In genomic region chr14:24544057-24544456, GRCm38 (mm10) we compare ENCODE assay signal across 9 mouse cellular contexts. TPM values are rescaled to one million over a fixed set of nuclear protein-coding genes. Genes with fewer than 3 reads are reported as not detected.
DNase-seq lines count a peak whose midpoint lies in the region; ATAC-seq and TF ChIP-seq lines count a peak whose summit lies in the region.
"Had no signal": no experiment of that assay in that cellular context is flagged by ENCODE, and none has a peak within 500 bp of the region (broad histone marks: within the 10 kb centered on the region; RNA-seq: fewer than 3 reads in every experiment).

No protein-coding gene starts in this region.

- intact Hi-C loops in gastrocnemius, adult 2 months (cut with DNase I): loop anchor here (5.0 kb wide), 1 partner anchor 42 kb away; no protein-coding TSS in a partner anchor
- intact Hi-C loops in gastrocnemius, postnatal 36 days (cut with DNase I): no loop called here

- H3K9me3 ChIP-seq in neural tube, embryonic 11.5 days (ENCODE audit: control insufficient read depth, low read length): no peaks in the 10 kb centered on the region
- no peaks in the 10 kb centered on the region for H3K9me3 ChIP-seq in neural tube, embryonic 15.5 days (replicated peaks)
- H3K9me3 ChIP-seq in midbrain, embryonic 10.5 days (replicated peaks): peaks cover 9% of the 10 kb centered on the region; the same call in 1 of the 2 replicates
- H3K9me3 ChIP-seq: limb, embryonic 15.5 days had no signal

- no peaks in the 10 kb centered on the region for H3K4me1 ChIP-seq in neural tube, embryonic 11.5 days (ENCODE audit: control insufficient read depth, insufficient read depth, low read length)
- H3K4me1 ChIP-seq in neural tube, embryonic 15.5 days: no peaks in the 10 kb centered on the region
- no peaks in the 10 kb centered on the region; the same call in 1 of the 2 replicates for H3K4me1 ChIP-seq in midbrain, embryonic 10.5 days
- H3K4me1 ChIP-seq: limb, embryonic 15.5 days had no signal

- H3K4me2 ChIP-seq in neural tube, embryonic 11.5 days (ENCODE audit: low read depth): no peak overlapping the region
- no peak overlapping the region for H3K4me2 ChIP-seq in neural tube, embryonic 15.5 days
- H3K4me2 ChIP-seq: limb, embryonic 15.5 days had no signal

- H3K9ac ChIP-seq in neural tube, embryonic 11.5 days (ENCODE audit: low read length): no peak overlapping the region
- no peak overlapping the region for H3K9ac ChIP-seq in neural tube, embryonic 15.5 days (replicated peaks)
- H3K9ac ChIP-seq: limb, embryonic 15.5 days had no signal

- no peak for ATAC-seq in neural tube, embryonic 11.5 days (ENCODE audit: insufficient read depth, low FRiP score, low TSS enrichment)
- no peak for ATAC-seq in neural tube, embryonic 15.5 days (ENCODE audit: low FRiP score)

- peak; percentile 58 for TF ChIP-seq CTCF in gastrocnemius, adult 2 months (IDR thresholded peaks at IDR 0.05)

- peak; percentile 27 for DNase-seq in gastrocnemius, adult 2 months
- DNase-seq in gastrocnemius, postnatal 36 days: no peak
- DNase-seq in neural tube, embryonic 11.5 days (ENCODE audit: low spot score): peak; percentile 40
- DNase-seq in ZHBTc4 (ENCODE audit: low read depth, low spot score): peak; percentile 43
- DNase-seq in induced T-regulatory cell, adult 2 months (ENCODE audit: low read depth): peak; percentile 6
- no peak for DNase-seq in spleen, postnatal 14 days (ENCODE audit: low spot score in 2 of 2)
- DNase-seq in midbrain, embryonic 10.5 days (ENCODE audit: low spot score): no peak

- H3K27me3 ChIP-seq in neural tube, embryonic 11.5 days (ENCODE audit: control insufficient read depth, insufficient read depth, low read length): no peaks in the 10 kb centered on the region
- no peaks in the 10 kb centered on the region for H3K27me3 ChIP-seq in neural tube, embryonic 15.5 days (replicated peaks)
- H3K27me3 ChIP-seq in midbrain, embryonic 10.5 days (ENCODE audit: low read depth, poor library complexity, severe bottlenecking): no peaks in the 10 kb centered on the region
- H3K27me3 ChIP-seq: limb, embryonic 15.5 days had no signal

- H3K36me3 ChIP-seq in neural tube, embryonic 11.5 days (ENCODE audit: control insufficient read depth, insufficient read depth, low read length): no peaks in the 10 kb centered on the region
- H3K36me3 ChIP-seq in neural tube, embryonic 15.5 days: no peaks in the 10 kb centered on the region
- no peaks in the 10 kb centered on the region for H3K36me3 ChIP-seq in midbrain, embryonic 10.5 days
- H3K36me3 ChIP-seq: limb, embryonic 15.5 days had no signal

- no peak overlapping the region for H3K4me3 ChIP-seq in gastrocnemius, adult 2 months
- H3K4me3 ChIP-seq in neural tube, embryonic 11.5 days (ENCODE audit: low read depth, low read length): no peak overlapping the region
- no peak overlapping the region for H3K4me3 ChIP-seq in neural tube, embryonic 15.5 days (replicated peaks)
- no peak overlapping the region for H3K4me3 ChIP-seq in midbrain, embryonic 10.5 days
- H3K4me3 ChIP-seq: limb, embryonic 15.5 days had no signal

- H3K27ac ChIP-seq in gastrocnemius, adult 2 months: no peak overlapping the region
- H3K27ac ChIP-seq in neural tube, embryonic 11.5 days (ENCODE audit: low read depth, low read length): no peak overlapping the region
- no peak overlapping the region for H3K27ac ChIP-seq in neural tube, embryonic 15.5 days (replicated peaks)
- no peak overlapping the region for H3K27ac ChIP-seq in midbrain, embryonic 10.5 days (replicated peaks)
- H3K27ac ChIP-seq: limb, embryonic 15.5 days had no signal

- 28% methylated on average over 2 of the region's 2 CpGs for WGBS in neural tube, embryonic 11.5 days
- 36% methylated on average over 2 of the region's 2 CpGs for WGBS in neural tube, embryonic 15.5 days
- WGBS in midbrain, embryonic 10.5 days: 33% methylated on average over 2 of the region's 2 CpGs

RNA-seq across cellular contexts. Expression of gene Rps24, which starts 57.1 kb away (rescaled TPM):
- total RNA-seq in gastrocnemius, adult 2 months (2021): 100 to 1,000 TPM; 700 to 838 TPM
- 100 to 1,000 TPM; 605 to 696 TPM for total RNA-seq in gastrocnemius, postnatal 36 days (2021)
- 983 and 1,021 TPM in 2 replicates for polyA plus RNA-seq in neural tube, embryonic 11.5 days (2014; fragmentation: Nextera tagmentation; extraction: Ambion mirVana)
- polyA plus RNA-seq in neural tube, embryonic 15.5 days (2015; fragmentation: Nextera tagmentation; extraction: Ambion mirVana): 573 and 590 TPM in 2 replicates
- polyA plus RNA-seq in midbrain, embryonic 10.5 days (2016; fragmentation: Nextera tagmentation; extraction: Ambion mirVana): 915 and 1,078 TPM in 2 replicates

RNA-seq across cellular contexts. Expression of gene Polr3a, which starts 57.2 kb away (rescaled TPM):
- total RNA-seq in gastrocnemius, adult 2 months (2021): 1 to 10 TPM; 8.7 TPM
- total RNA-seq in gastrocnemius, postnatal 36 days (2021): 1 to 10 TPM; 6.2 to 9.0 TPM
- 20.6 and 21.5 TPM in 2 replicates for polyA plus RNA-seq in neural tube, embryonic 11.5 days (2014; fragmentation: Nextera tagmentation; extraction: Ambion mirVana)
- 16.2 and 17.5 TPM in 2 replicates for polyA plus RNA-seq in neural tube, embryonic 15.5 days (2015; fragmentation: Nextera tagmentation; extraction: Ambion mirVana)
- polyA plus RNA-seq in midbrain, embryonic 10.5 days (2016; fragmentation: Nextera tagmentation; extraction: Ambion mirVana): 18.3 and 21.0 TPM in 2 replicates

Comparison
In these comparisons a context has a peak if more than half of its experiments do, and no peak if none do; other contexts are left out.
1. DNase-seq: peak in gastrocnemius, adult 2 months (single experiment), neural tube, embryonic 11.5 days (single experiment), ZHBTc4 (single experiment) and induced T-regulatory cell, adult 2 months (single experiment); none in gastrocnemius, postnatal 36 days (0 of 2), spleen, postnatal 14 days (0 of 2) and midbrain, embryonic 10.5 days (single experiment).